ENCODE assay signal across 10 mouse cellular contexts in the genomic region with DNA sequence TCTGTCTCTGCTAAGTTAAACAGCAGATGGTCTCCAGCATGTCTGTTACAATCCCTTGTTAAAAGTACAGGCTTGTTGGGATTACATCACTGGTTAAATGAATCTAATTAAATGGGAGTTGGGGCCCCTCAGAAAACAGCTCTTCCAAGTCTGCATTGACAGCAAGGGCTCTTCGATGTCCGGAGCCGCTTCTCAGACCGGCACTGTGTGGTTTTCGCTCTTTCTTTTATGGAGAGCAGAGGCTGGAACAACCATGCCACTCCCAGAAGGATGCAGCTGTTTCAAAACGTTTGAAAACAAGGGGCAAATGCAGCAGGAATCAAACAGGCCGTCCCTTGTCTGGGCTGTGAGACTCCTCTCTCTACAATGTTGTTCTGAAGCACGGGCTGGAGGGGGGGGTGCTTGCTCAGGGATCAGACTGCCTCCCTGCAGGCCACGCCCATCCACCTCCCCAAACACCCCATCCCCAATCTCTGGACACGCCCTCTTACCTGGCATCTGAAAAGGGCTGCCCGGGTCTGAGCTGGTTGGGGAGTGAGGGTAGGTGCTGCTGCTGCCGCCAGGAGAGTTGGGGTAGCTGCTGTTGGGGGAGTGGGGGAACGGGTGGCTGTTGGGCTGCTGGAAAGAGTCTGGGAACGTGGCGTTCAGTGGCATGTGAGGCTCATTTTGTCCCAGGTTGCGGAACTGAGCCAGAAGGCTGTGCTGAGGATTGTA. TPM values are rescaled to one million over a fixed set of nuclear protein-coding genes. Genes with fewer than 3 reads are reported as not detected.
DNase-seq lines count a peak whose midpoint lies in the region; ATAC-seq and TF ChIP-seq lines count a peak whose summit lies in the region.
"Had no signal": no experiment of that assay in that cellular context is flagged by ENCODE, and none has a peak within 500 bp of the region (broad histone marks: within the 10 kb centered on the region; RNA-seq: fewer than 3 reads in every experiment).

No protein-coding gene starts in this region.

- H3K4me1 ChIP-seq in hindbrain, embryonic 12.5 days, result peaks cover 18% of the 10 kb centered on the region
- peaks cover 29% of the 10 kb centered on the region for H3K4me1 ChIP-seq in midbrain, embryonic 13.5 days (replicated peaks)
- no peaks in the 10 kb centered on the region for H3K4me1 ChIP-seq in thymus, adult 2 months (replicated peaks; ENCODE audit: control insufficient read depth, insufficient read depth, low read length)
- H3K4me1 ChIP-seq: liver, embryonic 15.5 days had no signal

- ATAC-seq in hindbrain, embryonic 12.5 days (ENCODE audit: low FRiP score), result peak; percentile 68
- peak; percentile 61 for ATAC-seq in midbrain, embryonic 13.5 days
- ATAC-seq: inflammation-experienced regulatory T-cells, adult 6 months had no signal

- H3K27ac ChIP-seq in hindbrain, embryonic 12.5 days, result peak overlapping the region; percentile 68
- H3K27ac ChIP-seq in midbrain, embryonic 13.5 days, result peak overlapping the region; percentile 67
- no peak overlapping the region for H3K27ac ChIP-seq in thymus, adult 2 months (ENCODE audit: control insufficient read depth, insufficient read depth, low read length)
- H3K27ac ChIP-seq: liver, embryonic 15.5 days had no signal

- H3K9me3 ChIP-seq in hindbrain, embryonic 12.5 days (replicated peaks), result no peaks in the 10 kb centered on the region
- no peaks in the 10 kb centered on the region for H3K9me3 ChIP-seq in midbrain, embryonic 13.5 days
- H3K9me3 ChIP-seq: liver, embryonic 15.5 days had no signal

- peaks cover 31% of the 10 kb centered on the region for H3K36me3 ChIP-seq in hindbrain, embryonic 12.5 days
- H3K36me3 ChIP-seq in midbrain, embryonic 13.5 days, result peaks cover 37% of the 10 kb centered on the region
- H3K36me3 ChIP-seq in thymus, adult 2 months (ENCODE audit: control insufficient read depth, insufficient read depth, low read length), result no peaks in the 10 kb centered on the region

- WGBS in hindbrain, embryonic 12.5 days, result 50% methylated on average over 16 of the region's 16 CpGs
- 27% methylated on average over 16 of the region's 16 CpGs for WGBS in midbrain, embryonic 13.5 days
- WGBS in thymus, adult 2 months, result 92% methylated on average over 16 of the region's 16 CpGs

- no peak overlapping the region for H3K9ac ChIP-seq in hindbrain, embryonic 12.5 days
- 0 out of 2 replicates have a peak overlapping the region, but pooled peaks have one; percentile 26 for H3K9ac ChIP-seq in midbrain, embryonic 13.5 days (replicated peaks)
- H3K9ac ChIP-seq: liver, embryonic 15.5 days had no signal

- peak; percentile 58 for DNase-seq in ES-CJ7 (ENCODE audit: low read depth, low spot score)
- DNase-seq in R1 (ENCODE audit: low read depth, low spot score), result peak; percentile 71
- no peak for DNase-seq in adrenal gland, postnatal 14 days
- DNase-seq in urinary bladder, postnatal 25 days (ENCODE audit: low spot score), result no peak
- no peak for DNase-seq in cerebellum, postnatal 4 days (ENCODE audit: low spot score in 2 of 2)
- no peak for DNase-seq in thymus, adult 2 months

- no peaks in the 10 kb centered on the region for H3K27me3 ChIP-seq in hindbrain, embryonic 12.5 days
- no peaks in the 10 kb centered on the region for H3K27me3 ChIP-seq in midbrain, embryonic 13.5 days
- no peaks in the 10 kb centered on the region for H3K27me3 ChIP-seq in thymus, adult 2 months (ENCODE audit: control insufficient read depth, insufficient read depth, low read length)
- H3K27me3 ChIP-seq: liver, embryonic 15.5 days had no signal

- no peak for TF ChIP-seq POLR2A in thymus, adult 2 months (IDR thresholded peaks at IDR 0.05; ENCODE audit: control insufficient read depth, extremely low read depth, insufficient read depth, low read length, poor library complexity)

- H3K4me2 ChIP-seq in hindbrain, embryonic 12.5 days (replicated peaks), result no peak overlapping the region
- H3K4me2 ChIP-seq in midbrain, embryonic 13.5 days (replicated peaks), result peak overlapping the region; percentile 22
- H3K4me2 ChIP-seq: liver, embryonic 15.5 days had no signal

- TF ChIP-seq CTCF in thymus, adult 2 months (IDR thresholded peaks at IDR 0.05; ENCODE audit: borderline replicate concordance, control insufficient read depth, extremely low read depth, insufficient read depth, low read length, poor library complexity), result no peak

- H3K4me3 ChIP-seq in hindbrain, embryonic 12.5 days, result no peak overlapping the region
- H3K4me3 ChIP-seq in midbrain, embryonic 13.5 days (replicated peaks), result no peak overlapping the region
- no peak overlapping the region for H3K4me3 ChIP-seq in thymus, adult 2 months (ENCODE audit: control insufficient read depth, insufficient read depth, low read length)
- H3K4me3 ChIP-seq: liver, embryonic 15.5 days had no signal

RNA-seq across cellular contexts. Expression of a gene that starts 43.4 kb away (rescaled TPM):
- 76.9 and 82.3 TPM in 2 replicates for polyA plus RNA-seq in hindbrain, embryonic 12.5 days (2016; fragmentation: Nextera tagmentation; extraction: Ambion mirVana)
- 63.2 and 64.6 TPM in 2 replicates for polyA plus RNA-seq in midbrain, embryonic 13.5 days (2015; fragmentation: Nextera tagmentation; extraction: Ambion mirVana)
- total RNA-seq in adrenal gland, postnatal 14 days (2021), result 30.6 and 42.4 TPM in 2 replicates
- 48.0 and 55.4 TPM in 2 replicates for polyA plus RNA-seq in thymus, adult 2 months (2012; rRNA removed)

Comparison
In these comparisons a context has a peak if more than half of its experiments do, and no peak if none do; other contexts are left out.
1. DNase-seq: peak in ES-CJ7 (single experiment) and R1 (single experiment); none in adrenal gland, postnatal 14 days (single experiment), urinary bladder, postnatal 25 days (single experiment), cerebellum, postnatal 4 days (0 of 2) and thymus, adult 2 months (single experiment).